Mouse (Mus musculus) left cerebral cortex, adult 8-10 months (tissue): ENCODE measurements around the gene Vmn2r57. TPM values are rescaled to one million over a fixed set of nuclear protein-coding genes. Genes with fewer than 3 reads are reported as not detected.
A peak's percentile ranks its signal among the peaks of the same experiment; 100 is the strongest.
"Not testable (repeated sequence)": the region's sequence is repeated elsewhere in the genome, so short reads cannot be mapped to it uniquely, and the experiment has no call there.

Experiments
- DNase-seq, 2 experiments: peaks; one replicate each; pipeline ENCODE4 v3.0.0; 2022; ENCODE audit warnings: low spot score in 2 of 2
- total RNA-seq, 4 experiments: library from RNA; stranded (reverse); gene quantifications; 2 replicates each; pipeline ENCODE4 v1.2.4; 2022

Gene Vmn2r57
- under 1 TPM; 0.53 to 0.64 (median 0.62) TPM for total RNA-seq

DNA sequence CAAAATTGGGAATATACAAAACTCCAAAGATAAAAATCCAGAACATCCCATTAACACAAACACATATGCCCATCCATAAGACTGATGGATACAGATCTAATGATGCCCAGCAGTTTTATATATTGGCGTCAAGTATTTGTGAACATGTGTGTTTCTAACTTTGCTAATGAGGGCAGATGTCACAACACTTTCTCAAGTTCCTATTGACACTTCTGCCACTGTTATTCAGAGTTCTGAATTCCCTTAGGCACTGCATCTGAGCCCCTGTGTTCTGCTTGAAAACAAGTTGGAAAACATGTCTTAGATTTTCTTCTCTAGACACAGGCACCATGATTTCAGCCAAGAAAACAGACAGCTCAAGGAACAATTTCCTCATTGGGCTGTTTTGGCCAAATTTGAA is at the start of gene Vmn2r57:
Vmn2r57 (minus strand) TSS at position 101 of the 400 bp plus-strand sequence.
- DNase-seq = not testable (repeated sequence)

- no peak for DNase-seq
These were observed 49.4 kb upstream of the Vmn2r57 start for GRCm38 (mm10) chr7:41497871-41498270.

GRCm38 (mm10) chr7:41451864-41452263 is 3.4 kb upstream of the Vmn2r57 start:
- no peak for DNase-seq

GRCm38 (mm10) chr7:41394130-41394529 is 54.4 kb downstream of the Vmn2r57 start:
- no peak for DNase-seq

GRCm38 (mm10) chr7:41393048-41393971 is 55.2 kb downstream of the Vmn2r57 start, which contains the start of gene AI987944:
Gene AI987944, minus strand, starts transcription at chr7:41393379.
- DNase-seq = peak; percentile 74 to 83

Other genes with a start within 250 kb of the Vmn2r57 start
- 10 to 100 TPM in 3 of 4 experiments, 1 to 10 TPM in 1; 8.6 to 12.8 (median 12.0) TPM for gene AI987944, start 55.3 kb downstream of the Vmn2r57 start, total RNA-seq
- under 1 TPM; 0.11 to 0.39 (median 0.21) TPM for gene Gm20449, start 50.7 kb upstream of the Vmn2r57 start, total RNA-seq
- 10 to 100 TPM in 2 of 4 experiments, 1 to 10 TPM in 2; 9.0 to 11.4 (median 9.9) TPM for gene AW146154, start 51.2 kb upstream of the Vmn2r57 start, total RNA-seq
- gene Gm6871, start 125.0 kb upstream of the Vmn2r57 start, total RNA-seq = not detected
- gene 2610021A01Rik, start 150.5 kb upstream of the Vmn2r57 start, total RNA-seq = 10 to 100 TPM; 29.2 to 42.3 (median 35.2) TPM
- gene Zfp788, start 184.5 kb upstream of the Vmn2r57 start, total RNA-seq = 10 to 100 TPM; 36.5 to 42.9 (median 41.3) TPM